Mouse (Mus musculus): ENCODE measurements at regions not wholly inside any gene's neighbourhood (a gene's known extent, or its start where the extent isn't known, plus 50 kb on each side); places are given as distances from the start of the nearest gene placed in this dataset.

GRCm38 (mm10) chr16:19834128-19834527, 74.1 kb downstream of the B3gnt5 start:
- DNase-seq (ENCODE audit: low spot score in 2 of 2) = no peak

- no peak for DNase-seq (ENCODE audit: low spot score in 2 of 2)
These were observed 74.7 kb downstream of the B3gnt5 start for GRCm38 (mm10) chr16:19834750-19835149.

- no peak for DNase-seq (ENCODE audit: low spot score in 2 of 2)
These were observed 79.8 kb downstream of the B3gnt5 start for GRCm38 (mm10) chr16:19839831-19840230.

- no peak for DNase-seq (ENCODE audit: low spot score in 2 of 2)
These were observed 82.5 kb downstream of the B3gnt5 start for GRCm38 (mm10) chr16:19842346-19843025.

GRCm38 (mm10) chr16:19843738-19844137, 83.7 kb downstream of the B3gnt5 start:
- DNase-seq (ENCODE audit: low spot score in 2 of 2) = no peak

- DNase-seq (ENCODE audit: low spot score in 2 of 2) = no peak
These were observed 88.4 kb downstream of the B3gnt5 start for GRCm38 (mm10) chr16:19848395-19848794.

- no peak for DNase-seq (ENCODE audit: low spot score in 2 of 2)
These were observed 105.3 kb downstream of the B3gnt5 start for GRCm38 (mm10) chr16:19865306-19865705.

- DNase-seq (ENCODE audit: low spot score in 2 of 2) = no peak
These were observed 105.9 kb downstream of the B3gnt5 start for GRCm38 (mm10) chr16:19865931-19866330.

- DNase-seq (ENCODE audit: low spot score in 2 of 2) = no peak
These were observed 109.4 kb downstream of the B3gnt5 start for GRCm38 (mm10) chr16:19869425-19869824.

GRCm38 (mm10) chr16:19876861-19877554, 105.8 kb downstream of the Klhl6 start:
- no peak for DNase-seq (ENCODE audit: low spot score in 2 of 2)

GRCm38 (mm10) chr16:19882961-19883360, 99.9 kb downstream of the Klhl6 start:
- DNase-seq (ENCODE audit: low spot score in 2 of 2) = no peak

- peak in 1 of 2 experiments; percentile 4 for DNase-seq (ENCODE audit: low spot score in 2 of 2)
These were observed 98.9 kb downstream of the Klhl6 start for GRCm38 (mm10) chr16:19883776-19884513.

- no peak for DNase-seq (ENCODE audit: low spot score in 2 of 2)
These were observed 98.3 kb downstream of the Klhl6 start for GRCm38 (mm10) chr16:19884535-19884934.

- no peak for DNase-seq (ENCODE audit: low spot score in 2 of 2)
These were observed 96.2 kb downstream of the Klhl6 start for GRCm38 (mm10) chr16:19886596-19886995.

- no peak for DNase-seq (ENCODE audit: low spot score in 2 of 2)
These were observed 93.3 kb downstream of the Klhl6 start for GRCm38 (mm10) chr16:19889576-19889975.

- no peak for DNase-seq (ENCODE audit: low spot score in 2 of 2)
These were observed 91.4 kb downstream of the Klhl6 start for GRCm38 (mm10) chr16:19891441-19891840.

GRCm38 (mm10) chr16:19894435-19894994, 88.3 kb downstream of the Klhl6 start:
- DNase-seq (ENCODE audit: low spot score in 2 of 2) = no peak

Data from frontal cortex, postnatal 10 days (tissue).